Mouse (Mus musculus) CD8-positive naive resting alpha-beta T cell, adult 2 months (primary cell): ENCODE results near the gene Cd247.
"Not testable (repeated sequence)": the region's sequence is repeated elsewhere in the genome, so short reads cannot be mapped to it uniquely, and the experiment has no call there.

Source experiments
- DNase-seq, 2 experiments: peaks; one replicate each; pipeline ENCODE4 v3.0.0; 2022; ENCODE audit warnings: low read depth in 2 of 2, low spot score in 2 of 2

The Cd247 gene

DNA sequence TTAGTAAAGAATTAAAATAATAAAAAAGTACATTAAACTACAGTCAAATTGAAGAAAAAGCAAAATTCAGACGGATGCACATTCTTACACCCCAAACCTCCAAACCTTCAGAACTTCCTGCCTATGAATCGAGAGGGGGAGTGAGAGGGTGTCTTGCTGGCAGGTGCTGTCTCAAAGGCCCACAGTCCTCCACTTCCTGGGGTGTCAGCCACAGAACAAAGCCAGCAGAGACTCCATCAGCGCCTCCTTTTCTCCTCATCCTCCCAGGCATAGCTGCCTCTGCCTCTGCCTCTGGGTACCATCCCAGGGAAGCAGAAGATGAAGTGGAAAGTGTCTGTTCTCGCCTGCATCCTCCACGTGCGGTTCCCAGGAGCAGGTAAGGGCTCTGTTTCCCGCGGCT, at the start of gene Cd247:
Cd247 (plus strand) TSS at position 171 of the 400 bp plus-strand sequence.
- DNase-seq: peak; percentile 60 to 74

GRCm38 (mm10) chr1:165738985-165739384, 49.5 kb upstream of the Cd247 start:
- DNase-seq: no peak

DNA sequence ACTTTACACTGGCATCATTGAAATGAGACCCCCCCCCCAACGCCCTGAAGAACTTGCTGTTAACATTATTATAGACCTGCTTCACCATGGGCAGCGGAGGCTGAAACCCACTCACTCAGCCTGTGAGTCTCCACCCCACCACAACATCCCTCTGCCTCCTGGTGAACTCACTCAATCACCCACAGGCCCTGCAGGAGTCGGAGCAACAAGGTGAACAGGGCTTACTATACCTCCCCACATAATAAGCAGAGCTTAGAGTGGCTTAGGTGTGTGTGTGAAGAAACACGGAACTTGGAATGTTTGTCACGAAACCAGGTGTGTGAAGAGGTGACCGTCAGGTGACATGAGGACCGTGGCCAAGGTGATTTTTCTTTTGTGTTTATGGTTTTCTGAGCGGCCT, 46.5 kb upstream of the Cd247 start:
- no peak for DNase-seq

- no peak for DNase-seq
Measured at GRCm38 (mm10) chr1:165748053-165748452, 40.4 kb upstream of the Cd247 start.

DNA sequence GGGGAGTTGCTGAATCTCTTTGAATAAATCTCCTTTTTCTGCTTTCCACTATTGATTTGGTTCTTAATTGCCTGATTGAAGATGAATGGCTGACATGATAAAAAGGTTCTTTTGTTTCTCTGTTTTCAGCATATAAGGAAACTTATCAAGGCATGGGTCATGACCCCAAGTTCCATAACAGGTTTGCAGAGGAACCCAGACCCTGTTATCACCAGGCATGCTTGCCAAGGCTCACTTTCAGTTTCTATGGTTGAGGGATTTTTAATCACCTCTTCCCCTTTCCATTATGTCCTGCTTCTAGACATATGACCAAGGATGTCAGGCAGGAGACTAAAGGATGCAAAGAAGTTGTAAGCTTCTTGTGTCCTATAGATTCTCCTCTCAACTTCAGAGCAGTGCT, 37.3 kb upstream of the Cd247 start:
- DNase-seq: no peak

- DNase-seq: no peak
Measured at GRCm38 (mm10) chr1:165751838-165752237, 36.6 kb upstream of the Cd247 start.

GRCm38 (mm10) chr1:165754205-165754604, 34.3 kb upstream of the Cd247 start:
- DNase-seq: no peak

GRCm38 (mm10) chr1:165755194-165755593, 33.3 kb upstream of the Cd247 start:
- no peak for DNase-seq

GRCm38 (mm10) chr1:165761522-165762305, 26.8 kb upstream of the Cd247 start:
- DNase-seq: no peak

- DNase-seq: not testable (repeated sequence)
Measured at GRCm38 (mm10) chr1:165762498-165762897, 26.0 kb upstream of the Cd247 start.

DNA sequence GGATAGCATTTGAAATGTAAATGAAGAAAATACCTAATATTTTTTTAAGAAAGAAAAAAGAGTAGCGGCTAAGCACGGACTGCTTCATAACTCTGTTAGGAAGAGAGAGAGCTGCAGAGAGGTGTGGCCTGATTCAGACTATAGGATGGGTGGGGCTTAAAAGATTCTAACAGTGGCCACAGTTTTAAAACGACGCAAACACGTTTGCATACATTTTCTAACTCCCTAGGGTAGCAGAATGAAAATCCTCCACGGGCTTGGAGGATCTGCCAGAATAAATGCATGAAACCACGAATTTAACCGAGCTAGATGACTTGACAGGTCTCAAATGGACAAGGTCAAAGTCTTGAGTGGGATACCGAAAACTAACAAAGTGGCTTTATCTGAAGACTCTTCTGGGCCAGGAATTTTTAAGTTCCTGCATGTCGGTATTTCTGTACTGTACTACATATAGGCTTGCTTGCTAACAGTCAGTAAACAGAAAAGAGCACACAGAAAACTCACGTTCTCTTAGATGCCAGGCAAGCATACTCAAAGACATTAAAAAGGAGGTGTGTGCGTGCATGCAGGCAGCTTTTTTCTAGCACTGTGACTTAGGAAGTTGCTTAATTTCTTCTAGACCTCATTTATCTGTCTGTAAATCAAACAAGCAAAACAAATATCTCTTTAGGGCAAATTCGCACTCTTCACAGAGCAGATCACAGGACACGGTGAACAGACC, 25.4 kb upstream of the Cd247 start:
- no peak for DNase-seq

DNA sequence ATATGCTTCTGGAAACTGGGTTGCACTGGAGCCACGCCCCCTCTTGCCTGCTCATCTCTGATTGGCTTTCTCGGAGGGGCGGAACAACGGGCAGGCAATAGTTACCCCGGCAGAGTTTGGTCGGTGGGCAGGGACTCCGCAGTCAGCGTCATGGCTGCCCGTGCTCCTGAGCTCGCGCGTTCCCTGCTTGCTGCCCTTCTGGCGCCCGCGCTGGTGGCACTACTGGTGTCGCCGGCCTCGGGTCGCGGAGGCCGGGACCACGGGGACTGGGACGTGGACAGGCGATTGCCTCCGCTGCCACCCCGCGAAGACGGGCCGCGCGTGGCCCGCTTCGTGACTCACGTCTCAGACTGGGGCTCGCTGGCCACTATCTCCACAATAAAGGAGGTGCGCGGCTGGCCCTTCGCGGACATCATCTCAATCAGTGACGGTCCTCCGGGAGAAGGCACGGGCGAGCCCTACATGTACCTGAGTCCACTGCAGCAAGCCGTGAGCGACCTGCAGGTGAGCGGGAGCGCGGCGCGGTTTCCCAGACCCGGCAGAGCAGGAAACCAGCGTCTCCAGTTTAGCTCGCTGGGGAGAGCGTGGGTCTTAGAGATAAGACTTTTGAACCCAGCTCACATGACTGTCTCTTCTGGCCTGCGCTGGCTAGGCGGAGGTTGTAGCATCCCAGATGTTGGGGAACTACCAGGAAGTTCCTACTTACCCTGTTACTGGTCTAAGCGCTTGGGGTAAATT, 24.7 kb upstream of the Cd247 start, which contains the start of gene Creg1:
Creg1 (plus strand) TSS at position 112 of the 738 bp plus-strand sequence.
- DNase-seq: peak; percentile 91

- no peak for DNase-seq
Measured at GRCm38 (mm10) chr1:165764571-165764970, 23.9 kb upstream of the Cd247 start.

GRCm38 (mm10) chr1:165765041-165765440, 23.4 kb upstream of the Cd247 start:
- no peak for DNase-seq

GRCm38 (mm10) chr1:165765651-165766294, 22.7 kb upstream of the Cd247 start:
- DNase-seq: no peak

GRCm38 (mm10) chr1:165766295-165766890, 22.1 kb upstream of the Cd247 start:
- DNase-seq: no peak

GRCm38 (mm10) chr1:165768894-165769512, 19.5 kb upstream of the Cd247 start:
- DNase-seq: no peak

DNA sequence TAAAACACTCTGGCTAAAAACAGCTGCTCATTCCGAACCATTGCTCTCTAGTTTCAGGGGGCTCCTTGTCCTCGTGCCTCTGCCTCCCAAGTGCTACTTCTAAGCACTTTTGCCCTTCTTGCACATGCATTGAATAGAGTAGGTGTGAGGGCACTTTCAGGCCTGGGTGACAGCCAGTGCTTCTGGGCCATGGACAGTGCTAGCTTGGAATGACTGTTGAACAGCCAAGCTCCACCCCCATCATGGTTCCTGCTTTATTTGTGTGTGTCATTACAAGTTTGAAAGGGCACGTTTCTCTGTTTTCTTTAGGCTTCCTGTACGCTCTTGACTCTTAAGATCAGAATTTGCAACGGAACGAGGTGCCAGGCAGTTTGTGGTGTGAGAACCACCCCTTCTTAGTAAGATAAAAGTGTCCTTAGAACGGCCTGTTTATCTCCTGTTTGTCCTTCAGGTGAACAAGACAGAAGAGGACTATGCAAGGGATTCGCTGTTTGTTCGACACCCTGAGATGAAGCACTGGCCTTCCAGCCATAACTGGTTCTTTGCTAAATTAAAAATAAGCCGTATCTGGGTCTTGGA, 18.2 kb upstream of the Cd247 start:
- DNase-seq: no peak

GRCm38 (mm10) chr1:165771491-165771897, 17.0 kb upstream of the Cd247 start:
- DNase-seq: peak; percentile 68 to 76

DNA sequence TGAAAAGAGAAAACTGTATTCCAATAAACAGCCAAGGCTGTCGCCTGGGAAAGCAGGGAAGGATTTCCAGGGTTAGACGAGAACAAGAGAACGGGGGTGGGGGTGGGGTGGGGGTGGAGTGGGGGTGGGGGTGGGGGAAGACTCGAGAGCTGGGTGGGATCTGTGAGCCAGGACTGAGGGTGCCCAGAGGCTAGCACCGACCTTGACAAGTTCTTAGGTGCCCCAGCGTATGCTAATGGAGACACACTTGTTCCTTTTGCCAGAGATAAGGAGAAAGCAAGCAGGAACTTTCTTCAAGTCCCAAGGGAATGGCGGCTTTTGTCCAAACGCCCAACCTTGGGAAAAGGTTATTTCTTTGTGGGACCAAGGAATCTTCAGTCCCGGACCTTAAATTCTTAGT, 16.5 kb upstream of the Cd247 start:
- DNase-seq: no peak
